Mouse (Mus musculus): ENCODE results near the gene Il27.

DNA sequence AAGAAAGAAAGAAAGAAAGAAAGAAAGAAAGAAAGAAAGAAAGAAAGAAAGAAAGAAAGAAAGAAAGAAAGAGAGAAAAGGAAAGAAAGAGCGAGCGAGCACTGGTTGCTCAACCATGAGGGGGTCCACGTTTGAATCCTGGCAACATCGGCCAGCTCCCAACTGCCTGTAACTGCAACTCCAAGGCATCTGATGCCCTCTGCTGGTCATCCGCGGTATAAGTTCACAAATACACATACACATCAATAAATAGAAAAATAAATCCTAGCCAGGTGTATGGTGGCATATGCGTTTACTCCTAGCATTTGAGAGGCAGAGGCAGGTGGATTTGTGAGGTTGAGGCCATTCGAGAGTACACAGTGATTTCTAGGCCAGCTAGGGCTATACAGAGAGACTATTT is 17.8 kb downstream of the Il27 start:
- TF ChIP-seq CTCF (IDR thresholded peaks at IDR 0.05; ENCODE audit: extremely low read depth, insufficient read length, insufficient replicate concordance, low read depth, low read length) (peak; percentile 53; the same call in 1 of the 2 replicates), POLR2A (IDR thresholded peaks at IDR 0.05; ENCODE audit: low read depth, low read length) (no peak; the same call in 1 of the 2 replicates)

Data from small intestine, adult 2 months (tissue).